Mouse (Mus musculus): ENCODE results near the gene Dag1.
A peak's percentile ranks its signal among the peaks of the same experiment; 100 is the strongest.
"Not testable (repeated sequence)": the region's sequence is repeated elsewhere in the genome, so short reads cannot be mapped to it uniquely, and the experiment has no call there.

Dag1 gene

GRCm38 (mm10) chr9:108263690-108264190 is at the start of gene Dag1:
TSS of gene Dag1 (minus strand) at chr9:108263958.
- DNase-seq, result peak; percentile 98 to 99

- no peak for DNase-seq
Measured at GRCm38 (mm10) chr9:108308141-108308540, 44.4 kb upstream of the Dag1 start.

GRCm38 (mm10) chr9:108307021-108307807 is 43.5 kb upstream of the Dag1 start:
- DNase-seq, result no peak

GRCm38 (mm10) chr9:108306571-108306980 is 42.8 kb upstream of the Dag1 start:
- DNase-seq, result peak; percentile 62 to 66

GRCm38 (mm10) chr9:108305629-108306520 is 42.1 kb upstream of the Dag1 start, which contains the start of the genes Rhoa and Tcta:
TSS of gene Rhoa (plus strand) at chr9:108306129.
TSS of gene Tcta (minus strand) at chr9:108306160.
- peak; percentile 99 to 100 for DNase-seq

GRCm38 (mm10) chr9:108305170-108305569 is 41.4 kb upstream of the Dag1 start:
- DNase-seq, result no peak

- no peak for DNase-seq
Measured at GRCm38 (mm10) chr9:108304716-108305115, 41.0 kb upstream of the Dag1 start.

GRCm38 (mm10) chr9:108301853-108302252 is 38.1 kb upstream of the Dag1 start:
- no peak for DNase-seq

GRCm38 (mm10) chr9:108296453-108297355 is 32.9 kb upstream of the Dag1 start, which contains the start of gene Amt:
TSS of gene Amt (plus strand) at chr9:108296853.
- peak; percentile 86 to 95 for DNase-seq

- no peak for DNase-seq
Measured at GRCm38 (mm10) chr9:108290773-108291172, 27.0 kb upstream of the Dag1 start.

GRCm38 (mm10) chr9:108290016-108290750 is 26.4 kb upstream of the Dag1 start, which contains the start of gene Nicn1:
TSS of gene Nicn1 (plus strand) at chr9:108290429.
- DNase-seq, result peak; percentile 95 to 96

- DNase-seq, result no peak
Measured at GRCm38 (mm10) chr9:108289347-108289746, 25.6 kb upstream of the Dag1 start.

- not testable (repeated sequence) for DNase-seq
Measured at GRCm38 (mm10) chr9:108287526-108288238, 23.9 kb upstream of the Dag1 start.

GRCm38 (mm10) chr9:108284410-108284809 is 20.7 kb upstream of the Dag1 start:
- DNase-seq, result peak; percentile 72 to 88

- DNase-seq, result peak; percentile 59 to 72
Measured at GRCm38 (mm10) chr9:108280071-108280828, 16.5 kb upstream of the Dag1 start.

- DNase-seq, result peak in 1 of 2 experiments; percentile 70
Measured at GRCm38 (mm10) chr9:108278697-108279450, 15.1 kb upstream of the Dag1 start.

- no peak for DNase-seq
Measured at GRCm38 (mm10) chr9:108275331-108275659, 11.5 kb upstream of the Dag1 start.

- no peak for DNase-seq
Measured at GRCm38 (mm10) chr9:108274476-108275330, 10.9 kb upstream of the Dag1 start.
